Mouse (Mus musculus): ENCODE results near the gene Polr2b. TPM values are rescaled to one million over a fixed set of nuclear protein-coding genes. Genes with fewer than 3 reads are reported as not detected.

The Polr2b gene
- polyA plus RNA-seq, 1 experiment from 2014 or later: 78.9 TPM

- Histone ChIP-seq H3K4me3 (peak overlapping the region; percentile 95), H3K4me1 (peaks cover 22% of the 10 kb centered on the region), H3K27ac (no peak overlapping the region), H3K9ac (peak overlapping the region; percentile 86; the same call in 1 of the 2 replicates), H3K27me3 (no peaks in the 10 kb centered on the region), H3K9me3 (no peaks in the 10 kb centered on the region), H3K36me3 (peaks cover 30% of the 10 kb centered on the region), H3K4me2 (replicated peaks) (peak overlapping the region; percentile 99)
- WGBS: 79% methylated on average over 5 of the region's 5 CpGs
- no peak for ATAC-seq (ENCODE audit: insufficient number of reproducible peaks, insufficient read depth, low FRiP score, low TSS enrichment)
These were observed 2.0 kb upstream of the Polr2b start for GRCm38 (mm10) chr5:77307821-77308553.

DNA sequence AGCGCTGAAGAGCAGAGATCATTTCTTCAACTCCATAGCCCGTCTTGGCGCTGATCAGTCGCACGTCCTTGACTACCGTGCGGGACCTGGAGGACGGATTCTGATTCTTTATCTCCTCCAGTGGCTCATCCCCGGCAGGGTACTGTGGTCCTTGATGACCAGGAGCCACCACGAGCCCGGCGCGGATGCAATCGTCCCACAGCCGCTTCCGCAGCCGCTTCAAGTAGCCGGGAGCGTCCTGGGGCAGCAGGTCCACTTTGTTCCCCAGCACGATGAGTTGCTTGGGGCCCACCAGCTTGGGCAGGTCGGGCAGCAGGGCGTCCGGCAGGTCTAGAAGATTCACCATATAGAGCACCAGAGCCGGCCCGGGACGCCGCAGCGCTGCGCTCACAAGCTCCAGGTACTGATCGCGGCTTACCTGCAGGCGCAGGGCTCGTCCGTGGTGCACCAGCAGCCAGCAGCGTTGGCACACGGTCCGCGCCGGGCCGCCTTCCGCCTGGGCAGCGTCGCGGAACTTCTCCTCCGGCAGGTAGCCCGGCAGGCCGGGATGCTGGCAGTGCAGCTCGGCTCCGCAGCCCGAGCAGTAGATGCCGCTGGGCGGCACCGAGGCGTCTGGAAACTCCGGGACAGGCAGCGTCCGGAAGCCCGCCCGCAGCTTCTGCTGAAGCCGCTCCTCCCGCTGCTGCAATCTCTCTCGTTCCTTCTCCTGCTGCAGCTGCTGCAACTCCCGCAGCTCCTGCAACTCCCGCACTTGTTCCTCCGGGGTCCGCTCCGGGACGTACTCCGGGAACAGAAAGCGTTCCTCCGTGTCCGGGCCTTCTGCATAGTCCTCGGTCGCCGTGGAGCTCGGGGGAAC, 668 bp upstream of the Polr2b start:
- H3K27ac ChIP-seq: peak overlapping the region; percentile 94; the same call in 1 of the 2 replicates

DNA sequence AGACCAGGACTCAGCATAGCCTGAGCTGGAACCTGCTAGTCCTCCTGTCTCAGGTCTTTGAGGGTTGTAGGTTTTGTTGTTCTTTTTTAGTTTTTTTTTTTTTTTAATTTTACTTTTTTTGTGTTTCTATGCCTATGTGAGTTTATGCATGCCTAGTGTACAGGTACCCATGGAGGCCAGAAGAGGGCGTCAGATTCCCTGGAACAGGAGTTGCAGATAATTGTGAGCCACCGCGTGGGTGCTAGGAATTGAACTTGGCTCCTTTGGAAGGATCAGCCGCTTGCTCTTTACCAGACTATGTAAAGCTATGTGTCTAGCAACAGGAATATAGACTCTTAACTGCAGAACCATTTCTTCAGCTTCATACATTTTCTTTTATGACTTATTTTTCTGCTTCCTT, 4.3 kb downstream of the Polr2b start:
- Histone ChIP-seq H3K9ac (no peak overlapping the region), H3K27me3 (no peaks in the 10 kb centered on the region), H3K4me3 (no peak overlapping the region), H3K27ac (no peak overlapping the region), H3K9me3 (no peaks in the 10 kb centered on the region), H3K4me1 (peaks cover 11% of the 10 kb centered on the region), H3K4me2 (replicated peaks) (no peak overlapping the region), H3K36me3 (peaks cover 45% of the 10 kb centered on the region)
- no peak for ATAC-seq (ENCODE audit: insufficient number of reproducible peaks, insufficient read depth, low FRiP score, low TSS enrichment)
- WGBS: 95% methylated on average over 4 of the region's 4 CpGs

More for the DNA sequence above, 668 bp upstream of the Polr2b start:
- H3K4me2 ChIP-seq (replicated peaks): peak overlapping the region; percentile 99
- H3K27me3 ChIP-seq: no peaks in the 10 kb centered on the region
- 0 out of 2 replicates have a peak, but pooled peaks have one; percentile 10 for ATAC-seq (ENCODE audit: insufficient number of reproducible peaks, insufficient read depth, low FRiP score, low TSS enrichment)
- H3K4me3 ChIP-seq: peak overlapping the region; percentile 95
- under 1% methylated on average over 76 of the region's 76 CpGs for WGBS
- H3K9me3 ChIP-seq: no peaks in the 10 kb centered on the region
- peaks cover 36% of the 10 kb centered on the region for H3K36me3 ChIP-seq
- peak overlapping the region; percentile 86 for H3K9ac ChIP-seq
- H3K4me1 ChIP-seq: peaks cover 22% of the 10 kb centered on the region

DNA sequence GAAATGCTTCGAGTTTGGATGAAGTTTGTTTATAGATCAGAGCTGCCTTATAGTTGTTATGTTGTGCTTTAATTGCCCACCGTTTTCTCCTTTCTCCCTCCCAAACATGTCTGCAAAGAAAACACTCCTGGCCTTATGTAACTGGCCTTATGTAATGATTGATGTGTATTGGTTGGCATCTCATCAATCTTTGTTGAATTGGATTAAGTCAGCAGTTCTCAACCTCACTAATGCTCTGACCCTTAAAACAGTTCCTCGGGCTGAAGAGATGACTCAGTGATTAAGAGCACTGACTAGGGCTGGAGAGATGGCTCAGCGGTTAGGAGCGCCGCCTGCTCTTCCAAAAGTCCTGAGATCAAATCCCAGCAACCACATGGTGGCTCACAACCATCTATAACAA, 5.0 kb downstream of the Polr2b start:
- peaks cover 50% of the 10 kb centered on the region for H3K36me3 ChIP-seq
- 91% methylated on average over 6 of the region's 6 CpGs for WGBS
- no peaks in the 10 kb centered on the region for H3K9me3 ChIP-seq

GRCm38 (mm10) chr5:77324936-77325335, 15.0 kb downstream of the Polr2b start:
- peaks cover 79% of the 10 kb centered on the region for H3K36me3 ChIP-seq
- no peaks in the 10 kb centered on the region for H3K27me3 ChIP-seq
- no peak overlapping the region for H3K27ac ChIP-seq
- no peak for ATAC-seq (ENCODE audit: insufficient number of reproducible peaks, insufficient read depth, low FRiP score, low TSS enrichment)
- no peaks in the 10 kb centered on the region for H3K4me1 ChIP-seq
- no peaks in the 10 kb centered on the region for H3K9me3 ChIP-seq
- 75% methylated on average over 1 of the region's 1 CpGs for WGBS
- H3K9ac ChIP-seq: no peak overlapping the region
- no peak overlapping the region for H3K4me3 ChIP-seq
- no peak overlapping the region for H3K4me2 ChIP-seq (replicated peaks)

More for the DNA sequence above, 5.0 kb downstream of the Polr2b start:
- no peak overlapping the region for H3K4me2 ChIP-seq (replicated peaks)
- H3K27ac ChIP-seq: no peak overlapping the region
- no peak overlapping the region for H3K4me3 ChIP-seq
- H3K9ac ChIP-seq: no peak overlapping the region
- peaks cover 11% of the 10 kb centered on the region for H3K4me1 ChIP-seq
- H3K27me3 ChIP-seq: no peaks in the 10 kb centered on the region
- no peak for ATAC-seq (ENCODE audit: insufficient number of reproducible peaks, insufficient read depth, low FRiP score, low TSS enrichment)

- H3K27ac ChIP-seq: no peak overlapping the region
- H3K4me2 ChIP-seq (replicated peaks): no peak overlapping the region
- H3K27me3 ChIP-seq: no peaks in the 10 kb centered on the region
- H3K9me3 ChIP-seq: no peaks in the 10 kb centered on the region
- WGBS: 81% methylated on average over 5 of the region's 5 CpGs
- H3K9ac ChIP-seq: no peak overlapping the region
- peaks cover 81% of the 10 kb centered on the region for H3K36me3 ChIP-seq
- ATAC-seq (ENCODE audit: insufficient number of reproducible peaks, insufficient read depth, low FRiP score, low TSS enrichment): no peak
- no peaks in the 10 kb centered on the region for H3K4me1 ChIP-seq
- no peak overlapping the region for H3K4me3 ChIP-seq
These were observed 20.2 kb downstream of the Polr2b start for GRCm38 (mm10) chr5:77330154-77330553.

DNA sequence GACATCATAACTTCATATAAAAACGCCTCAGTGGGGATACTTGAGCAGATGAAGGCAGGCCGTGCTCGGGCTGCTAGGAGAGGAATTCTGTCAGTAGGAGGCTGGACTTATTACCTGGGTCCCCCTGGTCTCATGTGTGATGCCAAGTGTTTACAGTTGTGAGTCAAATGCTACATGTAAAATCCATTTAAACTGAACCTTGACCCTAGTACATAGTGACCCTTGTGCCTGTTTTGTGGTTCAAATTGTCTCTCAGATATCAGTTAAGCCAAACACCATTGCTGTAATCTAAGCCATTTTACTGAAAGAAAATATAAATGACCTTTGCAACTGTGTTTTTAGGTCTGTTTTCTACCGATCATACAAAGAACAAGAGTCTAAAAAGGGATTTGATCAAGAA, 30.1 kb downstream of the Polr2b start:
- Histone ChIP-seq H3K27ac (no peak overlapping the region), H3K9ac (no peak overlapping the region), H3K9me3 (no peaks in the 10 kb centered on the region), H3K36me3 (peaks cover 91% of the 10 kb centered on the region), H3K4me3 (no peak overlapping the region), H3K4me1 (no peaks in the 10 kb centered on the region), H3K27me3 (no peaks in the 10 kb centered on the region), H3K4me2 (replicated peaks) (no peak overlapping the region)
- WGBS: 89% methylated on average over 4 of the region's 4 CpGs
- ATAC-seq (ENCODE audit: insufficient number of reproducible peaks, insufficient read depth, low FRiP score, low TSS enrichment): no peak

DNA sequence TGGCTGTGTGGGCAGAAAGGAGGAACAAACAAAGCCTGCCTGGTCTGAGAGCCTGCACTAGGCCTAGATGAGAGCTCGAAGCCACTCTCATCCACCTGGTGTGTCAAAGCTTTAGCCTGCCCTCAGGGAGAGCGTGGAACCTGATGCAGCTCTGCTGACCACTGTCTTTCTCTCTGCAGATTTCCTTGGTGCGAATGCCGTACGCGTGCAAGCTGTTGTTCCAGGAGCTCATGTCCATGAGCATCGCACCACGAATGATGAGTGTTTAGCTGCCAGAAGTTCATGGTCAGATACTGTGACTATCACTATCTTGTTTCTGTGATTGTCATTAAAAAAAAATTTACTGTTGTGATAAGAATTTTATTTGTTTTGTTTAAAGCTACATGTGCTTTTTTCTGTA, 39.0 kb downstream of the Polr2b start:
- H3K4me1 ChIP-seq: no peaks in the 10 kb centered on the region
- peaks cover 61% of the 10 kb centered on the region for H3K36me3 ChIP-seq
- 97% methylated on average over 8 of the region's 8 CpGs for WGBS
- no peak overlapping the region for H3K4me2 ChIP-seq (replicated peaks)
- no peak overlapping the region for H3K27ac ChIP-seq
- no peaks in the 10 kb centered on the region for H3K27me3 ChIP-seq
- H3K9ac ChIP-seq: no peak overlapping the region
- H3K9me3 ChIP-seq: no peaks in the 10 kb centered on the region
- ATAC-seq (ENCODE audit: insufficient number of reproducible peaks, insufficient read depth, low FRiP score, low TSS enrichment): no peak
- H3K4me3 ChIP-seq: no peak overlapping the region

GRCm38 (mm10) chr5:77349971-77350658, 40.2 kb downstream of the Polr2b start:
- no peak for ATAC-seq (ENCODE audit: insufficient number of reproducible peaks, insufficient read depth, low FRiP score, low TSS enrichment)
- Histone ChIP-seq H3K36me3 (peaks cover 50% of the 10 kb centered on the region), H3K4me3 (no peak overlapping the region), H3K4me2 (replicated peaks) (no peak overlapping the region), H3K4me1 (peaks cover 2% of the 10 kb centered on the region), H3K27me3 (no peaks in the 10 kb centered on the region), H3K9ac (no peak overlapping the region), H3K9me3 (no peaks in the 10 kb centered on the region), H3K27ac (no peak overlapping the region)
- WGBS: 89% methylated on average over 15 of the region's 15 CpGs

- ATAC-seq (ENCODE audit: insufficient number of reproducible peaks, insufficient read depth, low FRiP score, low TSS enrichment): no peak
- no peak overlapping the region for H3K4me3 ChIP-seq
These were observed 41.7 kb downstream of the Polr2b start for GRCm38 (mm10) chr5:77351691-77352090.

DNA sequence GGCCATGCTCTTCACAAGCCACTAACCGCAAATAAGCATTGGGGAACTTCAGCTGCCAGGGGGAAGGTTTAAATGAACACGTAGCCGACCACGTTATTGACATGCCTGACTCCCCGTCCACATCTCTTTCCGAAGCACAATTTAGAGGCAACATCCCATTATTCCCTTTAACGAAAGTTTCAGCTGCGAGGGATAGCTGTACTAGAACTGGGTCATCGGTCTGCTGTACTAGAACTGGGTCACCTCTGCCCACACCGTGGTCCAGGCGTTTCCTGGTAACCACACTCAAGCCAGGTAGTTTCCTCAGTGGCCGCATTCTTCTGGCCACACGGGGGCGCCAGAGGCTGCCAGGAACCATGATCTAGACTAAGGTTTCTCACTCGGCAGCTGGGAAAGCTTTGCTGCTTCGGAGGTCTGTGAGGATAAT, 44.4 kb downstream of the Polr2b start:
- no peaks in the 10 kb centered on the region for H3K27me3 ChIP-seq
- peaks cover 18% of the 10 kb centered on the region for H3K4me1 ChIP-seq
- H3K4me3 ChIP-seq: peak overlapping the region; percentile 12; the same call in 1 of the 2 replicates
- 6% methylated on average over 16 of the region's 16 CpGs for WGBS
- ATAC-seq (ENCODE audit: insufficient number of reproducible peaks, insufficient read depth, low FRiP score, low TSS enrichment): 0 out of 2 replicates have a peak, but pooled peaks have one; percentile 35
- H3K4me2 ChIP-seq (replicated peaks): peak overlapping the region; percentile 49
- H3K9ac ChIP-seq: 0 out of 2 replicates have a peak overlapping the region, but pooled peaks have one; percentile 3
- H3K36me3 ChIP-seq: peaks cover 12% of the 10 kb centered on the region
- no peaks in the 10 kb centered on the region for H3K9me3 ChIP-seq
- H3K27ac ChIP-seq: no peak overlapping the region

More at GRCm38 (mm10) chr5:77351691-77352090, 41.7 kb downstream of the Polr2b start:
- WGBS: 76% methylated on average over 9 of the region's 9 CpGs
- Histone ChIP-seq H3K9ac (no peak overlapping the region), H3K27ac (no peak overlapping the region), H3K27me3 (no peaks in the 10 kb centered on the region), H3K36me3 (peaks cover 37% of the 10 kb centered on the region), H3K9me3 (no peaks in the 10 kb centered on the region), H3K4me2 (replicated peaks) (no peak overlapping the region), H3K4me1 (peaks cover 13% of the 10 kb centered on the region)
